Mouse (Mus musculus) MEL (cell line): ENCODE results near the gene Uggt2. TPM values are rescaled to one million over a fixed set of nuclear protein-coding genes. Genes with fewer than 3 reads are reported as not detected.

Experiments used
- DNase-seq: peaks from one replicate; pipeline ENCODE4 v3.0.0; 2011; ENCODE audit warnings: low read depth, low spot score
- H3K27ac ChIP-seq: 2 replicates; pipeline ENCODE4 v1.5.1; 2012; ENCODE audit warnings: low read depth, mild to moderate bottlenecking, control low read depth, low read length, moderate library complexity; ENCODE audit not compliant: control insufficient read depth
- H3K27me3 ChIP-seq, 2 experiments: fragments of 150-350 bp in 1 of 2; sonication (generic) in 1 of 2; 2 replicates each; pipeline ENCODE4 v1.6.1; 2012; ENCODE audit warnings: low read length in 2 of 2, mild to moderate bottlenecking in 2 of 2, improper control_type of control experiment in 1 of 2, moderate library complexity in 1 of 2; ENCODE audit not compliant: insufficient read depth in 2 of 2, control insufficient read depth in 1 of 2
- H3K36me3 ChIP-seq, 2 experiments: 2 replicates each; pipeline ENCODE4 v1.6.1; 2012 to 2014; ENCODE audit warnings: low read length in 2 of 2, improper control_type of control experiment in 1 of 2, inconsistent platforms in 1 of 2, mild to moderate bottlenecking in 1 of 2; ENCODE audit not compliant: insufficient read depth in 2 of 2, control insufficient read depth in 1 of 2
- H3K4me1 ChIP-seq, 2 experiments: fragments of 150-350 bp in 1 of 2; sonication (generic) in 1 of 2; 2 replicates each; pipeline ENCODE4 v1.6.1; 2012; ENCODE audit warnings: low read length in 2 of 2, improper control_type of control experiment in 1 of 2, mild to moderate bottlenecking in 1 of 2; ENCODE audit not compliant: insufficient read depth in 2 of 2, control insufficient read depth in 1 of 2
- H3K4me3 ChIP-seq, 2 experiments: fragments of 150-350 bp in 1 of 2; sonication (generic) in 1 of 2; 2 replicates each; pipeline ENCODE4 v1.5.1; 2012; ENCODE audit warnings: low read depth in 2 of 2, low read length in 2 of 2, mild to moderate bottlenecking in 2 of 2, moderate library complexity in 2 of 2, control low read depth in 1 of 2, improper control_type of control experiment in 1 of 2; ENCODE audit not compliant: control insufficient read depth in 1 of 2, insufficient read depth in 1 of 2
- H3K79me2 ChIP-seq: 2 replicates; pipeline ENCODE4 v1.6.1; 2012; ENCODE audit warnings: mild to moderate bottlenecking, low read length, moderate library complexity; ENCODE audit not compliant: control insufficient read depth, poor library complexity, insufficient read depth
- H3K9ac ChIP-seq: 2 replicates; pipeline ENCODE4 v1.6.1; 2012; ENCODE audit warnings: low read depth, mild to moderate bottlenecking, control low read depth, low read length, moderate library complexity; ENCODE audit not compliant: control insufficient read depth, poor library complexity, severe bottlenecking
- H3K9me3 ChIP-seq: fragments of 150-350 bp; sonication (generic); replicated peaks from 2 replicates; pipeline ENCODE4 v1.6.1; 2012; ENCODE audit warnings: mild to moderate bottlenecking, low read length, improper control_type of control experiment, moderate library complexity; ENCODE audit not compliant: insufficient read depth
- BHLHE40 ChIP-seq: IDR thresholded peaks from 2 replicates; pipeline ENCODE4 v1.6.1; 2012; ENCODE audit warnings: low read depth, mild to moderate bottlenecking, inconsistent platforms, low read length, improper control_type of control experiment, borderline replicate concordance
- CHD2 ChIP-seq: IDR thresholded peaks from 2 replicates; pipeline ENCODE4 v1.6.1; 2011; ENCODE audit warnings: low read length, improper control_type of control experiment
- CTCF ChIP-seq, 3 experiments: IDR thresholded peaks in 2 of 3; conservative IDR thresholded peaks in 1 of 3; 2 replicates each; pipeline ENCODE4 v1.5.1; 2011 to 2012; ENCODE audit warnings: low read length in 3 of 3, low read depth in 2 of 3, mild to moderate bottlenecking in 2 of 3, improper control_type of control experiment in 1 of 3, inconsistent platforms in 1 of 3, mixed read lengths in 1 of 3, moderate library complexity in 1 of 3; ENCODE audit not compliant: control insufficient read depth in 1 of 3, insufficient read depth in 1 of 3, poor library complexity in 1 of 3, severe bottlenecking in 1 of 3
- E2F4 ChIP-seq: IDR thresholded peaks from 2 replicates; pipeline ENCODE4 v1.6.1; 2011; ENCODE audit warnings: low read depth, low read length, improper control_type of control experiment, borderline replicate concordance
- ELF1 ChIP-seq: IDR thresholded peaks from 2 replicates; pipeline ENCODE4 v1.6.1; 2014; ENCODE audit warnings: low read depth, mild to moderate bottlenecking, inconsistent platforms, low read length, improper control_type of control experiment, moderate library complexity
- ETS1 ChIP-seq: IDR thresholded peaks from 2 replicates; pipeline ENCODE4 v1.6.1; 2012; ENCODE audit warnings: low read depth, mild to moderate bottlenecking, inconsistent platforms, low read length, improper control_type of control experiment, moderate library complexity
- GATA1 ChIP-seq: IDR thresholded peaks from 2 replicates; pipeline ENCODE4 v1.6.1; 2011; ENCODE audit warnings: low read depth, low read length, improper control_type of control experiment
- KAT2A ChIP-seq: conservative IDR thresholded peaks from 2 replicates; pipeline ENCODE4 v1.6.1; 2012; ENCODE audit warnings: low read depth, low read length, improper control_type of control experiment, inconsistent platforms
- POLR2AphosphoS5 ChIP-seq: IDR thresholded peaks from 2 replicates; pipeline ENCODE4 v1.6.1; 2012; ENCODE audit warnings: low read depth, borderline replicate concordance, mild to moderate bottlenecking, inconsistent platforms, low read length, moderate library complexity, mixed read lengths
- SIN3A ChIP-seq: IDR thresholded peaks from 2 replicates; pipeline ENCODE4 v1.6.1; 2012; ENCODE audit warnings: low read length, improper control_type of control experiment, inconsistent platforms
- TCF12 ChIP-seq: IDR thresholded peaks from 2 replicates; pipeline ENCODE4 v1.6.1; 2014; ENCODE audit warnings: low read depth, mild to moderate bottlenecking, inconsistent platforms, low read length, improper control_type of control experiment, moderate library complexity
- UBTF ChIP-seq: IDR thresholded peaks from 2 replicates; pipeline ENCODE4 v1.6.1; 2012; ENCODE audit warnings: low read depth, mild to moderate bottlenecking, inconsistent platforms, low read length, improper control_type of control experiment, moderate library complexity, borderline replicate concordance; ENCODE audit not compliant: insufficient read depth
- USF1 ChIP-seq: IDR thresholded peaks from 2 replicates; pipeline ENCODE4 v1.6.1; 2014; ENCODE audit warnings: low read depth, mild to moderate bottlenecking, inconsistent platforms, low read length, improper control_type of control experiment, moderate library complexity
- ZKSCAN1 ChIP-seq: IDR thresholded peaks from 2 replicates; pipeline ENCODE4 v1.6.1; 2012; ENCODE audit warnings: low read depth, mild to moderate bottlenecking, inconsistent platforms, low read length, improper control_type of control experiment, moderate library complexity
- ZNF384 ChIP-seq: IDR thresholded peaks from 2 replicates; pipeline ENCODE4 v1.6.1; 2012; ENCODE audit warnings: low read depth, mild to moderate bottlenecking, inconsistent platforms, low read length, improper control_type of control experiment
- polyA plus RNA-seq, 2 experiments: library from polyadenylated mRNA; stranded (reverse) in 1 of 2; unstranded in 1 of 2; fragments of >175 nt in 1 of 2; fragments of >200 nt in 1 of 2; gene quantifications; 2 replicates each; pipeline versions ENCODE4 v1.2.1 to v1.2.4; 2012; ENCODE audit warnings: low replicate concordance in 2 of 2, low read depth in 1 of 2; ENCODE audit not compliant: insufficient read length in 2 of 2, insufficient read depth in 1 of 2, missing spikeins in 1 of 2
- total RNA-seq: library from RNA; depleted of rRNA; stranded (reverse); fragments of 300-350 nt; gene quantifications from 2 replicates; pipeline ENCODE4 v1.2.3, GENCODE M21; 2012

Uggt2 gene
- total and polyA plus RNA-seq, 3 experiments = 0.23 to 0.31 TPM; not detected in 1

DNA sequence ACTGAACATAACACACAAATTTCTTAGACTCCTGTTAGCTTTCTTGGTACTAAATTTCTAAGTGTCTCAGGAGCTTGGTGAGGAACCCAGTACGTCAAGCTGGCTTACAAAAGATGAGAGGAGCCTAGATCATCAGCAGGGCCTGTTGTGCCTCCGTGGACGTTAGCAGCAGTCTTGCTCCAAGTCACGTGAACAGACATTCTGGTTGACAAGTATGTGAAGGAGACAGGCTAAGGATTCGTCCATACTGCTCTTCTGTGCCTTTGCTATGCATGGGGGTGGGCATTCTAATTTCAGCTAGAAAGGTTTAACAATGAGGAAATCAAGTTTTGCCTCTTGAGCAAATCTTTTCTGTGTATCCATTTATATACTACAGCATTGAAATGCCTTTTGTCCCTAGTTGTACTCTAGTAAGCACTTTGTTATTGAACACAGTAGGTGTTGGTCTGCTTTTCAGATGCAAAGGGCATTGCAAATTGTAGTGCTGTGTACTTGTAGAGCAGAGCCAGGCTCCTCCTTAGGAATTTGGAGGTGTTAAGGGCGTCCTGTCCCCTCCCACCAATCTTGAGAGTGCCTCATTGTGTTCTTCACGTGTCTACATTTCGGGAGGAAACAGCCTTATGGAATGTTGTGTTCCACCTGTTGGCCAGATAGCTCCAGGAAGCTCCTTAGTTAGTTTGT, 122.0 kb downstream of the Uggt2 start:
- TF ChIP-seq ZNF384 (no peak), UBTF (no peak), USF1 (no peak), ETS1 (no peak), GATA1 (no peak), E2F4 (no peak), ELF1 (no peak), CHD2 (no peak), CTCF (IDR thresholded peaks at IDR 0.05 in 2 of 3, conservative IDR thresholded peaks at IDR 0.05 in 1 of 3; ENCODE audit: control insufficient read depth in 1 of 3, insufficient read depth in 1 of 3, low read depth in 2 of 3, low read length in 3 of 3, poor library complexity in 1 of 3, severe bottlenecking in 1 of 3) (no peak)
- Histone ChIP-seq H3K27ac (no peak overlapping the region), H3K36me3 (peaks cover 0 to 2% of the 10 kb centered on the region in 2 experiments; a peak in 1 of 4 replicates), H3K79me2 (no peaks in the 10 kb centered on the region), H3K9ac (no peak overlapping the region), H3K4me1 (no peaks in the 10 kb centered on the region), H3K9me3 (no peaks in the 10 kb centered on the region), H3K4me3 (no peak overlapping the region), H3K27me3 (no peaks in the 10 kb centered on the region)
- DNase-seq = no peak

DNA sequence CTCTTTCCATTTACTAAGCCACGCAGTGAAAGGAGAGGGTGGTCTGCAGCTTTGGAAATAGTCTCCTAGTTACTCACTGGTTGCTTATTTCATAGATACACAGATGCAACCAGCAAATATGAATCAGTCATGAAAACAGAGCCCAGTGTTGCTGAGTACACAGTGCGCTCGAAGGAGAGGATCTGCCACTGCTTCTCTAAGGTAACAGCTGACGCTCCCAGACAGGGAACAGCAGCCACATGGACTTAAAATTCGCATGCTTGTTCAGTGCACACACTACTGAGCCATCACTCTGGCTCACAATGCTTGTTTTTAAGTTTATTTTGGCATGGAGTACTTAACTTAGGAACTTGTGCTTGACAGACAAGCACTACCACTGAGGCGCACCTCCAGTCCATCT, 127.0 kb downstream of the Uggt2 start:
- no peak overlapping the region for H3K27ac ChIP-seq
- DNase-seq = no peak
- TF ChIP-seq CHD2 = no peak
- TF ChIP-seq BHLHE40 = no peak
- TF ChIP-seq TCF12 = no peak
- no peak for TF ChIP-seq POLR2AphosphoS5
- TF ChIP-seq SIN3A = no peak
- no peak for TF ChIP-seq KAT2A
- no peak for TF ChIP-seq ZKSCAN1
- TF ChIP-seq ELF1 = no peak
- no peak overlapping the region for H3K9ac ChIP-seq
- peaks cover 0 to 2% of the 10 kb centered on the region in 2 experiments; a peak in 1 of 4 replicates for H3K36me3 ChIP-seq
- H3K9me3 ChIP-seq = no peaks in the 10 kb centered on the region
- H3K4me1 ChIP-seq = no peaks in the 10 kb centered on the region
- H3K27me3 ChIP-seq = no peaks in the 10 kb centered on the region
- H3K4me3 ChIP-seq = no peak overlapping the region
- H3K79me2 ChIP-seq = no peaks in the 10 kb centered on the region
